In genomic region chr2:102804109-102804508, GRCm38 (mm10) we compare ENCODE assay signal across 9 mouse cellular contexts.
A peak's percentile ranks its signal among the peaks of the same experiment; 100 is the strongest.
DNase-seq lines count a peak whose midpoint lies in the region; ATAC-seq and TF ChIP-seq lines count a peak whose summit lies in the region.
"Had no signal": no experiment of that assay in that cellular context is flagged by ENCODE, and none has a peak within 500 bp of the region (broad histone marks: within the 10 kb centered on the region; RNA-seq: fewer than 3 reads in every experiment).

No protein-coding gene starts in this region.

- H3K4me1 ChIP-seq in lung, embryonic 14.5 days (ENCODE audit: insufficient read depth) = no peaks in the 10 kb centered on the region

- peak; percentile 17 for DNase-seq in adrenal gland, adult 2 months
- no peak for DNase-seq in adrenal gland, postnatal 4 days (ENCODE audit: low spot score in 2 of 2)
- peak; percentile 54 for DNase-seq in layer of hippocampus, adult 11-12 months (ENCODE audit: low spot score)
- no peak for DNase-seq in layer of hippocampus, postnatal 25 days (ENCODE audit: extremely low spot score in 1 of 2, low spot score in 1 of 2)
- DNase-seq in Patski (ENCODE audit: low read depth, low spot score) = no peak
- DNase-seq in lung, embryonic 14.5 days = peak; percentile 87
- DNase-seq in urinary bladder, postnatal 14 days (ENCODE audit: low spot score) = no peak
- no peak for DNase-seq in left cerebral cortex, postnatal 36 days (ENCODE audit: low spot score in 2 of 2)

- POLR2A ChIA-PET in Patski (lab: Charles Lee) = no interaction called here

- WGBS in lung, embryonic 14.5 days = 26% methylated on average over 2 of the region's 2 CpGs

- no peak overlapping the region for H3K4me3 ChIP-seq in lung, embryonic 14.5 days (ENCODE audit: low read depth, low read length)
- H3K4me3 ChIP-seq: erythroblast, embryonic 14.5 days had no signal

- no peak overlapping the region for H3K27ac ChIP-seq in lung, embryonic 14.5 days (ENCODE audit: low read depth)

- no peak overlapping the region for H3K4me2 ChIP-seq in lung, embryonic 14.5 days

- in situ Hi-C loops in Patski (cut with MboI; ENCODE audit: low pct_unique_long_range_greater_than_20kb) = loop anchor here (5.0 to 10.0 kb wide), 3 partner anchors 122 to 213 kb away; no protein-coding TSS in a partner anchor

- TF ChIP-seq CTCF in Patski (IDR thresholded peaks at IDR 0.05) = peak; percentile 71
- TF ChIP-seq CTCF in lung, embryonic 14.5 days (IDR thresholded peaks at IDR 0.05; ENCODE audit: low read depth) = peak; percentile 74

- CTCF ChIA-PET in Patski (lab: Charles Lee) = interaction anchor here (0.8 to 3.3 kb wide), 6 partner anchors 9 to 214 kb away, joined by 3 to 20 read pairs (median 4); no protein-coding TSS in a partner anchor

- intact Hi-C loops in left cerebral cortex, postnatal 36 days (cut with DNase I) = loop anchor here (5.0 to 10.0 kb wide), 2 partner anchors 218 to 541 kb away; no protein-coding TSS in a partner anchor

- no peaks in the 10 kb centered on the region for H3K36me3 ChIP-seq in lung, embryonic 14.5 days (ENCODE audit: insufficient read depth)

- no peaks in the 10 kb centered on the region for H3K9me3 ChIP-seq in lung, embryonic 14.5 days (ENCODE audit: low read depth, low read length)

- no peak overlapping the region for H3K9ac ChIP-seq in lung, embryonic 14.5 days

- no peak for ATAC-seq in Patski
- ATAC-seq in lung, embryonic 14.5 days (ENCODE audit: insufficient read depth) = no peak

- H3K27me3 ChIP-seq in Patski = no peaks in the 10 kb centered on the region
- no peaks in the 10 kb centered on the region for H3K27me3 ChIP-seq in lung, embryonic 14.5 days (ENCODE audit: insufficient read depth, low read length)

Comparison
In these comparisons a context has a peak if more than half of its experiments do, and no peak if none do; other contexts are left out.
1. DNase-seq: peak in adrenal gland, adult 2 months (single experiment), layer of hippocampus, adult 11-12 months (single experiment) and lung, embryonic 14.5 days (single experiment); none in adrenal gland, postnatal 4 days (0 of 2), layer of hippocampus, postnatal 25 days (0 of 2), Patski (single experiment), urinary bladder, postnatal 14 days (single experiment) and left cerebral cortex, postnatal 36 days (0 of 2).